Mouse (Mus musculus) cerebellum, adult 2 months (tissue): Measurements from ENCODE around the gene Trpm2. TPM values are rescaled to one million over a fixed set of nuclear protein-coding genes. Genes with fewer than 3 reads are reported as not detected.

Experiments
- DNase-seq, 2 experiments: peaks; one replicate each; pipeline ENCODE4 v3.0.0; 2021
- H3K27ac ChIP-seq: fragments of 200-500 bp; 2 replicates; pipeline ENCODE4 v1.5.1; 2012; ENCODE audit warnings: low read length, control low read depth, inconsistent platforms; ENCODE audit not compliant: insufficient read depth
- H3K27me3 ChIP-seq: fragments of 200-500 bp; 2 replicates; pipeline ENCODE4 v1.6.1; 2012; ENCODE audit warnings: inconsistent platforms, mild to moderate bottlenecking, low read length, moderate library complexity; ENCODE audit not compliant: control insufficient read depth, insufficient read depth
- H3K4me1 ChIP-seq: fragments of 200-500 bp; 2 replicates; pipeline ENCODE4 v1.6.1; 2011; ENCODE audit warnings: low read length; ENCODE audit not compliant: control insufficient read depth, insufficient read depth
- H3K4me3 ChIP-seq: fragments of 200-500 bp; replicated peaks from 2 replicates; pipeline ENCODE3; 2011; ENCODE audit warnings: mild to moderate bottlenecking, low read depth, low read length, control low read depth; ENCODE audit not compliant: insufficient read depth
- CTCF ChIP-seq: fragments of 200-500 bp; IDR thresholded peaks from 2 replicates; pipeline ENCODE4 v1.5.1; 2011; ENCODE audit warnings: low read depth, mild to moderate bottlenecking, control low read depth, low read length, moderate library complexity, borderline replicate concordance; ENCODE audit not compliant: insufficient read depth
- POLR2A ChIP-seq: fragments of 200-500 bp; IDR thresholded peaks from 2 replicates; pipeline ENCODE4 v1.6.1; 2011; ENCODE audit warnings: low read length, control low read depth, borderline replicate concordance; ENCODE audit not compliant: insufficient read depth
- WGBS: fragments of 180-500 bp; shearing (Covaris S2); methylation state at CpG from one replicate; pipeline ENCODE4 v1.1.7; 2018; 5-methylcytosine and 5-hydroxymethylcytosine counted together
- polyA plus RNA-seq: library from polyadenylated mRNA; depleted of rRNA; stranded (reverse); fragments of >200 nt; gene quantifications from 2 replicates; pipeline ENCODE4 v1.2.3, GENCODE M21; 2012

Gene Trpm2
- polyA plus RNA-seq, 1 experiment: 32.5 TPM

GRCm38 (mm10) chr10:77916636-77917335 lies 53.6 kb downstream of the Trpm2 start:
- no peak overlapping the region for H3K4me3 ChIP-seq
- DNase-seq: peak; percentile 32 to 58
- TF ChIP-seq CTCF (peak; percentile 70), POLR2A (no peak)
- H3K4me1 ChIP-seq: peaks cover 11% of the 10 kb centered on the region; the same call in 1 of the 2 replicates
- 32% methylated on average over 8 of the region's 8 CpGs for WGBS
- H3K27me3 ChIP-seq: no peaks in the 10 kb centered on the region
- no peak overlapping the region for H3K27ac ChIP-seq

GRCm38 (mm10) chr10:77913292-77913691 lies 57.1 kb downstream of the Trpm2 start:
- WGBS: 76% methylated on average over 4 of the region's 4 CpGs
- TF ChIP-seq CTCF: no peak
- TF ChIP-seq POLR2A: no peak
- Histone ChIP-seq H3K4me3 (no peak overlapping the region), H3K27ac (no peak overlapping the region), H3K27me3 (no peaks in the 10 kb centered on the region), H3K4me1 (peaks cover 6% of the 10 kb centered on the region; the same call in 1 of the 2 replicates)
- DNase-seq: no peak

- no peaks in the 10 kb centered on the region for H3K27me3 ChIP-seq
- H3K27ac ChIP-seq: no peak overlapping the region
- 5% methylated on average over 7 of the region's 7 CpGs for WGBS
- H3K4me3 ChIP-seq: no peak overlapping the region
- no peak for TF ChIP-seq POLR2A
- TF ChIP-seq CTCF: no peak
- peaks cover 6% of the 10 kb centered on the region; the same call in 1 of the 2 replicates for H3K4me1 ChIP-seq
- DNase-seq: peak; percentile 30 to 35
Observed at GRCm38 (mm10) chr10:77912605-77913004, 57.8 kb downstream of the Trpm2 start.

- WGBS: 2% methylated on average over 35 of the region's 35 CpGs
- peaks cover 3% of the 10 kb centered on the region; the same call in 1 of the 2 replicates for H3K4me1 ChIP-seq
- no peak overlapping the region for H3K27ac ChIP-seq
- peak overlapping the region; percentile 96 for H3K4me3 ChIP-seq
- no peak for TF ChIP-seq CTCF
- no peak for TF ChIP-seq POLR2A
- H3K27me3 ChIP-seq: no peaks in the 10 kb centered on the region
- DNase-seq: peak; percentile 42 to 48
Observed at GRCm38 (mm10) chr10:77902894-77903715, 67.3 kb downstream of the Trpm2 start.

GRCm38 (mm10) chr10:77902211-77902893 lies 68.0 kb downstream of the Trpm2 start, which contains the start of gene Lrrc3:
TSS of gene Lrrc3 (minus strand) at chr10:77902536.
- WGBS: 3% methylated on average over 46 of the region's 46 CpGs
- peak; percentile 46 to 65 for DNase-seq
- no peaks in the 10 kb centered on the region for H3K27me3 ChIP-seq
- peak within 1 kb of the TSS; percentile 96 for H3K4me3 ChIP-seq
- no peak for TF ChIP-seq POLR2A
- TF ChIP-seq CTCF: no peak
- peaks cover 3% of the 10 kb centered on the region; the same call in 1 of the 2 replicates for H3K4me1 ChIP-seq
- no peak within 1 kb of the TSS for H3K27ac ChIP-seq

GRCm38 (mm10) chr10:77901871-77902210 lies 68.5 kb downstream of the Trpm2 start:
- Histone ChIP-seq H3K4me1 (peaks cover 3% of the 10 kb centered on the region; the same call in 1 of the 2 replicates), H3K27ac (no peak overlapping the region), H3K27me3 (no peaks in the 10 kb centered on the region), H3K4me3 (peak overlapping the region; percentile 96)
- DNase-seq: no peak
- WGBS: 2% methylated on average over 14 of the region's 14 CpGs
- TF ChIP-seq POLR2A: no peak
- no peak for TF ChIP-seq CTCF
